Mouse (Mus musculus): ENCODE results near the gene Nprl3.

- TF ChIP-seq POLR2A (IDR thresholded peaks at IDR 0.05; ENCODE audit: borderline replicate concordance, extremely low read depth, insufficient read depth, insufficient read length, poor library complexity, severe bottlenecking) = no peak
- no peak for TF ChIP-seq CTCF (IDR thresholded peaks at IDR 0.05; ENCODE audit: borderline replicate concordance, extremely low read depth, insufficient read depth, insufficient read length)
These were observed 48.9 kb downstream of the Nprl3 start for GRCm38 (mm10) chr11:32218501-32219050.

All from brain, embryonic 14.5 days (tissue).